Mouse (Mus musculus) MEL (cell line): ENCODE data around the gene Smarcd2. TPM values are rescaled to one million over a fixed set of nuclear protein-coding genes. Genes with fewer than 3 reads are reported as not detected.

Experiments
- polyA plus RNA-seq, 2 experiments: library from polyadenylated mRNA; stranded (reverse) in 1 of 2; unstranded in 1 of 2; fragments of >175 nt in 1 of 2; fragments of >200 nt in 1 of 2; gene quantifications; 2 replicates each; pipeline versions ENCODE4 v1.2.1 to v1.2.4; 2012; ENCODE audit warnings: low replicate concordance in 2 of 2, low read depth in 1 of 2; ENCODE audit not compliant: insufficient read length in 2 of 2, insufficient read depth in 1 of 2, missing spikeins in 1 of 2
- total RNA-seq: library from RNA; depleted of rRNA; stranded (reverse); fragments of 300-350 nt; gene quantifications from 2 replicates; pipeline ENCODE4 v1.2.3, GENCODE M21; 2012; rRNA removed

Gene Smarcd2
- total and polyA plus RNA-seq, 3 experiments, result 123 to 131 TPM; not detected in 1

Other genes starting within 250 kb of the Smarcd2 start
- 77.4 and 86.9 TPM in 2 replicates for gene Dcaf7, start 236.1 kb downstream of the Smarcd2 start, total RNA-seq
- gene Dcaf7, start 236.1 kb downstream of the Smarcd2 start, polyA plus RNA-seq, result 10 to 100 TPM; 65.5 to 88.2 TPM
- 33.3 and 35.0 TPM in 2 replicates for gene Taco1, start 206.9 kb downstream of the Smarcd2 start, total RNA-seq
- 10 to 100 TPM in 1 of 2 experiments, not detected in 1; 33.1 TPM for gene Taco1, start 206.9 kb downstream of the Smarcd2 start, polyA plus RNA-seq
- gene Map3k3, start 188.4 kb downstream of the Smarcd2 start, total RNA-seq, result 10.5 and 14.6 TPM in 2 replicates
- 10 to 100 TPM in 1 of 2 experiments, not detected in 1; 14.3 TPM for gene Map3k3, start 188.4 kb downstream of the Smarcd2 start, polyA plus RNA-seq
- gene Gm10840, start 112.1 kb downstream of the Smarcd2 start, total RNA-seq, result not detected in 2 replicates
- gene Gm10840, start 112.1 kb downstream of the Smarcd2 start, polyA plus RNA-seq, result not detected
- gene Limd2, start 112.1 kb downstream of the Smarcd2 start, total RNA-seq, result 58.6 and 103 TPM in 2 replicates
- 100 to 1,000 TPM in 1 of 2 experiments, not detected in 1; 201 TPM for gene Limd2, start 112.1 kb downstream of the Smarcd2 start, polyA plus RNA-seq
- gene Strada, start 70.8 kb downstream of the Smarcd2 start, total RNA-seq, result 25.5 and 27.4 TPM in 2 replicates
- gene Strada, start 70.8 kb downstream of the Smarcd2 start, polyA plus RNA-seq, result 10 to 100 TPM in 1 of 2 experiments, not detected in 1; 39.8 TPM
- gene Ccdc47, start 56.6 kb downstream of the Smarcd2 start, total RNA-seq, result 51.6 and 51.8 TPM in 2 replicates
- 100 to 1,000 TPM in 1 of 2 experiments, 10 to 100 TPM in 1; 47.6 to 145 TPM for gene Ccdc47, start 56.6 kb downstream of the Smarcd2 start, polyA plus RNA-seq
- 56.1 and 62.6 TPM in 2 replicates for gene Ddx42, start 56.0 kb downstream of the Smarcd2 start, total RNA-seq
- gene Ddx42, start 56.0 kb downstream of the Smarcd2 start, polyA plus RNA-seq, result 10 to 100 TPM in 1 of 2 experiments, not detected in 1; 57.7 TPM
- 268 and 308 TPM in 2 replicates for gene Ftsj3, start 16.9 kb downstream of the Smarcd2 start, total RNA-seq
- gene Ftsj3, start 16.9 kb downstream of the Smarcd2 start, polyA plus RNA-seq, result 100 to 1,000 TPM in 1 of 2 experiments, not detected in 1; 205 TPM
- 426 and 451 TPM in 2 replicates for gene Psmc5, start 16.8 kb downstream of the Smarcd2 start, total RNA-seq
- gene Psmc5, start 16.8 kb downstream of the Smarcd2 start, polyA plus RNA-seq, result 100 to 1,000 TPM; 112 to 290 TPM
- gene Tcam1, start 3.7 kb upstream of the Smarcd2 start, total RNA-seq, result 4.3 and 4.6 TPM in 2 replicates
- 1 to 10 TPM in 1 of 2 experiments, not detected in 1; 8.9 TPM for gene Tcam1, start 3.7 kb upstream of the Smarcd2 start, polyA plus RNA-seq
- not detected in 2 replicates for gene Gh, start 28.9 kb upstream of the Smarcd2 start, total RNA-seq
- under 1 TPM in 1 of 2 experiments, not detected in 1; 0.08 TPM for gene Gh, start 28.9 kb upstream of the Smarcd2 start, polyA plus RNA-seq
- gene Cd79b, start 41.8 kb upstream of the Smarcd2 start, total RNA-seq, result 0.36 and 0.54 TPM in 2 replicates
- 1 to 10 TPM in 1 of 2 experiments, not detected in 1; 2.4 TPM for gene Cd79b, start 41.8 kb upstream of the Smarcd2 start, polyA plus RNA-seq
- gene Scn4a, start 80.3 kb upstream of the Smarcd2 start, total RNA-seq, result 0.15 and 0.16 TPM in 2 replicates
- gene Scn4a, start 80.3 kb upstream of the Smarcd2 start, polyA plus RNA-seq, result under 1 TPM in 1 of 2 experiments, not detected in 1; 0.04 TPM
- gene Prr29, start 92.5 kb upstream of the Smarcd2 start, total RNA-seq, result not detected in 2 replicates
- gene Prr29, start 92.5 kb upstream of the Smarcd2 start, polyA plus RNA-seq, result under 1 TPM in 1 of 2 experiments, not detected in 1; 0.61 TPM
- gene Icam2, start 115.1 kb upstream of the Smarcd2 start, total RNA-seq, result 58.1 and 82.7 TPM in 2 replicates
- gene Icam2, start 115.1 kb upstream of the Smarcd2 start, polyA plus RNA-seq, result 10 to 100 TPM in 1 of 2 experiments, not detected in 1; 49.6 TPM
- gene Ern1, start 214.9 kb upstream of the Smarcd2 start, total RNA-seq, result 4.3 and 4.8 TPM in 2 replicates
- 1 to 10 TPM in 1 of 2 experiments, not detected in 1; 5.7 TPM for gene Ern1, start 214.9 kb upstream of the Smarcd2 start, polyA plus RNA-seq